Mouse (Mus musculus): ENCODE data around the gene Manbal.

DNA sequence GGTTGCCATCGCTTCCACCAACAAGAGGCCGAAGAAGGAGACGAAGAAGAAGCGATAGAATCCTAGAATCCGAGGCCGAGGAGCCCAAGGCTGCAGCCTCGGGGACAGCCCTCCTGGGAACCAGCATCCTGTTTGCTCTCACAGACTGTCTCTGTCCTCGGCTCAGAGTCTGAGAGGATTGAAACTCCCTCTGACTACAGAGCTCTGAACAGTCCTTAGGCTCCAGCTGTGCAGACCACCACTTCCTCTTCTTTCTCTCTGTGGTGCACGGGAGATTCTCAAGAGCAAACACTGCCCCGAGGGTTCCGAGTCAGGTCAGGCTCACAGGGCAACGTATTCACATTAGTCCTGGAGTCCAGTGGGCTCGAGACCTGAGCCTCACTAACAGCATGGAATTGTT is 28.6 kb downstream of the Manbal start:
- TF ChIP-seq HCFC1 (IDR thresholded peaks at IDR 0.05; ENCODE audit: borderline replicate concordance, insufficient read depth, low read length) (no peak), MAFK (IDR thresholded peaks at IDR 0.05; ENCODE audit: insufficient read depth, low read depth, low read length) (no peak), ZC3H11A (IDR thresholded peaks at IDR 0.05; ENCODE audit: borderline replicate concordance, low read depth, low read length) (no peak)

Measured in ES-E14 (cell line).